Mouse (Mus musculus): ENCODE data around the gene Prdm4.

Prdm4 gene

DNA sequence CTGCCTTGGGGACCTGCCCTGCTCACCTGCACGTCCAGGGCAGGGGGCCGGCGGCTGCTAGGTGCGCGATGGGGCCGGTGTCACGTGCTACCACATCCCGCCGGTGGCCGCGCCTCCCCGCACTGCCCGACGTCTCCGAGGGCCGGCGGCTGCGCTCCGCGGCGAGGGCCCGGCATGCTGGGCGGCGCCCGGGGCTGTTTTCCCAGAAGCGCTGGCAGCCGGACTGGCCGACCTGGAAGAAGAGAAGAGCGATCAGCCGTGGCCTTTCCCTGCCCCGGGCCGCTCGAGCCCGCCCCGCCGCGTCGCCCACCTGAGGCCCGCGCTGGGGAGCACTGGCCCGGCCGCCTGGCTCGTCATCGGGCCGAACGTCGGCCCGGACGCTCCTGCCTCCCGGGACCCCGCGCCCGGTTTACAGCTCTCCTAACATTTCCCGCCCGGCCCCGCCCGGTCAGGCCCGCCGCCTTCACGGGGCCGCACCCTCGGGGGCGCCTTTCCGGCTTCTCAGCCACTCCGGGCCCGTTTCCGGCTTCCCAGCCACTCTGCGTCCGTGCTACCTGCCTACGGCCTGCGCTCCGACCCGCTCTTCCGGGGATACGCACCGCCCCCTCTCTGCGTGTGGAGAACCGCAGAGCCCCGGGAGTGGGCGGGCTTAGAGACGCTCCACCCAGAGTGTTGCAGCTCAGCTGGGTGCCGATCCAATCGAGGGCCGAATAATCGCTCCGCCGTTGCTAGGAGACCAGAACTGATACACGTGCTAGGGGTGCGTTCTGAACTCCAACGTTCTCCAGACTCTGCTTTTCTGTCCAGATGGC, at the start of gene Prdm4:
Gene Prdm4 (minus strand): TSS at position 645 of the 812 bp plus-strand sequence.
- peak; percentile 99 for DNase-seq (ENCODE audit: low spot score)

DNA sequence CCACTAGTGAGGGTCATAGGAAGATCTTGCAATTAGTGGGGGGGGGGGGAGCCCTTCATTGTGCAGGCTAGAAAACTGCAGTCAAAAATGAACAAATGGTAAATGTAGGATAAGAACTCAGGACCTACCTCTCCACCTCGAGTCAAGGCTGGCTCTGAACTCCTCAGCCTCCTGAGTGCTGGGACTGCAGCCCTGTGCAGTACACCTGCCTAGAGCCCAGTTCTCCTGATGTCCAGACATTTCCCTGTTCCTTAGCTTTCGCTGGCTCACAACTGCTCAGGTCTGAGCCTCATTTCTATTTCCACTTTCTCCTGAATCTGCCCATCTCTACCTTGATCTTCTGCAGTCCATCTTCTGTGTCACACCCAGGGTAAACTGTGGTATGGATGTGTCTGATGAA, 49.5 kb upstream of the Prdm4 start:
- DNase-seq (ENCODE audit: low spot score): no peak

DNA sequence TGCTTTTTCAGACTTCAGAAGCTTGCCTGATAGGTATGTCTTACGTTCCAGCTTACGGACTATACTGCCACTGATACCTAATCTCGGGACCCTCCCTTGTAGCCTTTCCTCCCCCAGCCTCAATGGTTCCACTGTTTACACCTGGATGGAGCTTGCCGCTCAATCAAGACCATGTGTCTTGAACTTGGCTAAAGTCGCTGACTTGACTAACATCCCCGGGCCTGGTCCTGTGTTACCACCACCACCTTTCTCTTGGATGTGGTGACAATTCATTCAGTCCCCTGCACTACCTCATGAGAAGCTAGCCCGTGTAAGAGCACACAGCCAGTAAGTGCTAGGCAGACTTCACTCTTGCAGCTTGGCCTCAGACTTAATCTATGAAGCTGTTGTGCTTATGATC, 47.4 kb upstream of the Prdm4 start:
- no peak for DNase-seq (ENCODE audit: low spot score)

DNA sequence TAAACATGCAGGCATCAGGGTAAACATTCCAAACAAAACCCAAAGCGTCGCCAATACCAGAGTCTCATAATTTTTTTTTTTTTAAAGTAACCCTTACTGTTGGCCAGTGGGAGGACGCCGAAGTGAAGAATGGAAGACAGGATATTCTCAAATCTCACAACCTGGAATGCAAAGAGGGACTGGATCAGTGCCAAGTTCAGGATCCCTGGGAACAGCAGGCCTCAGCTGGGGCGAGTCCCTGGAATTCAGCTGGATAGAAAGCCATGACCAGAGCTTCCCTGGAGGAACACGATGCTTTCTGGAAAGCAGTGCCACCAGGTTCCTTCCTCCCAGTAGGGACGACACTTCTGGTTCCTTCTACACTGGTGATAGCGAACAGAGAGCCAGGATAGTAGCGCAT, 46.0 kb upstream of the Prdm4 start:
- no peak for DNase-seq (ENCODE audit: low spot score)

DNA sequence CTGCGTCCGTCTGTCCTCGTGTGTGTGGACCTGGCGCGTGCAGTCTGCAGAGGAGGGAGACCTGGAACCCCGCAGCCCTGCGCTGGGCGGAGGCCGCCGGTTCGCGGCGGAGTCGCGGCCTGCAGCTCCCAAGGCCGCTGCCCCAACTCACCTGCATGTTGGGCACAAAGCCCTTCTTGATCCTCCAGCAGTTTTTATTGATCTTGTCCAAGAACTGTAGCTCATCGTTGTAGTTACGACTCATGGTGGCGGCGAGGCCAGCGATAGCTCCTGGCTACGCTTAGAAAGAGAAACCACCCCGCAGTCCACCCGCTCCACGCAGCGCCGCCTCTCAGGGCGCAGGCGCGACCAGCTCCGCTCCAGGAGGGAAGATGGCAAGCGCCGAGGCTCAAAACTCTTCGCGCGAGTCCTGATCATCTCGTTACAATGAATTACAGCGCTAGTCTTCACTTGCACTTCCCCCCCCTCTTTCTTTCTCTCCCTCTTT, 40.6 kb upstream of the Prdm4 start, which contains the start of gene Rtcb:
Gene Rtcb (minus strand): TSS at position 360 of the 487 bp plus-strand sequence.
- DNase-seq (ENCODE audit: low spot score): peak; percentile 93

DNA sequence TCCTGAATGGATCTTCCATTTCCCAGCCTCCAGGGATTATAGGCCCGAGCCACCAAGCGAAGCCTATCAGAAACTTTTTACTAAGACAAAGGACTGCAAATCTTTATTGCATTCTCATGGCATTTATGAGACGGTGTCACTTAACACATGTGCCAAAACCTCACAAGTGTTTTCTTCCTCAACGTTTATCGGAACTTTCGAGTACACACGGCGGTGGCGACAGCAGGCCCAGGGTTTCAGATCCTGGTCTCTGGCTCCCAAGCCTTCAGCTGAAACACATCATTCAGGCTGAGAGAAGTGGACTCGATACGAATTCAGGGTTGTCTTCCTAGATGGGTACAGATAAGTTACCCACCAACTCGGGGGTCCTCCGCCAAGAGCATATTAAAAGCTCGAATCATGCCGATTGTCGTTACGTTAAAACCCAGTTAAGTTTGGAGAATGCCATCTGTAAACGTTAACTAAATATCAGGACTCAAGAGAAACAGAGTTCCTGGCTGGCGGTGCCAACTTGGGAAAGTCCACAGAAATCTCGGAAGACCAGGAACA, 40.0 kb upstream of the Prdm4 start:
- peak; percentile 9 for DNase-seq (ENCODE audit: low spot score)

DNA sequence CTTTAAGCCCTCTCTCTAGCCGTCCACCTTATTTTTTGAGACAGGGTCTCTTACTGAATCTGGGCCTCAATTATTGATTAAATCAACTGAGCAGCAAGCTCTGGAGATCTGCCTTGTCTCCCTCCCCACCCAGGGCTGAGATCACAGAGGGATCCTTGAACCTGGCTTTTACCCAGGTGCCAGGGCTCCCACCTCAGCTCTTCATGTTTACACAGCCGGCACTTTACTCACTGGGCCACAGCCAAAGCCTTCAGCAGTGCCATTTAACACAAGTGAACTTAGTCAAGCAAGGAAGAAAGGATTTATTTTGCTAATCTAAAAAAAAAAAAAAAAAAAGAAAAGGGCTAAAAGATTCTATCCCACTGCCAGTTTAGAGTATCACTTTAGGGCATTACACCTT, 37.5 kb upstream of the Prdm4 start:
- no peak for DNase-seq (ENCODE audit: low spot score)

DNA sequence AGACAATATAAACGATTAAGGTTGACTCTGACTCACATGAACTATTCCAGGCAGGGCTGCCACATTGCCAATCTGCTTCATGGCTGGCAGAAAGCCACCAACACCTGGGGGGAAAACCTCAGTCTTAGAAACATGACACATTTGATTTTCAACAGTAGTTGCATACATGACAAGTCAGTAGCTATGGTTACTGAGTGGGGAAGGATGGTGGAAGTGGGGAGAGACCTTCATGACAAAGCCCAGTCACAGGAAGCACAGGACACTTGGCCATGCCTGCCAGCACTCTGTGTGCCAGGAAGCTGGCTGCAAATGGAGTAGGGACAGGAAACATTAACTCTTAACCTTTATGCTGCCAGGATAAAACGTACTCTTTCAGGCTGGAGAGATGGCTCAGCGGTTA, 36.5 kb upstream of the Prdm4 start:
- DNase-seq (ENCODE audit: low spot score): no peak

DNA sequence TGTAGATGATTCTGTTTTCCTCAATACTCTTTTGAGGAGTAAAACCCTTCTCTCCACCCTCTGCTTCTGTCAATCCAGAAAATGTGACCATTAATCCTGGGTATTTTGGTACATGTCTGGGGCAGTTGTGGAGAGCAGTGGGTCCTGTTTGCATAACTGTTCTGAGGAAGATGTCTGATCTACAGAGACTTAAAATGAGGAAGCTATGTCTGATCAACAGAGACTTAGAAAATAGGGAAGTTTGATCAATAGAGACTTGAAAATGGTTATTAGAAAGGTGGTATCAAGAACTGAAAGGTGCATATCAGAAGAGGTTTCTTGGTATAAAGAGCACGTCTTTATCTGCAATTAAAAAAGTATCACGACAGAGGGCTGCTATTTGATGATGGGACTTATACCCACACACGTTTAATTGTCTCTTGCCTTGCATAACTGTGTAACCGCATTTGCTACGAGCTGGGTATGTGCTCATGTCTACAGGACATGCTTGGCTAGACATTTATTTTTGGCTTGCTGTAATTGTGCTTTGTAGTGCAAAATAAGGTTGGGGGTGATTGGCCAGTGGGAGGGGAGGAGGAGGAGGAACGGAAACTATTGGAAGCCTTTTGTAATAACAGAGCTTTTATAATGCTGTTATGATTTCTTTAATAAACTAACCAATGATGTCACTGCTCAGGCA, 35.0 kb upstream of the Prdm4 start:
- no peak for DNase-seq (ENCODE audit: low spot score)

DNA sequence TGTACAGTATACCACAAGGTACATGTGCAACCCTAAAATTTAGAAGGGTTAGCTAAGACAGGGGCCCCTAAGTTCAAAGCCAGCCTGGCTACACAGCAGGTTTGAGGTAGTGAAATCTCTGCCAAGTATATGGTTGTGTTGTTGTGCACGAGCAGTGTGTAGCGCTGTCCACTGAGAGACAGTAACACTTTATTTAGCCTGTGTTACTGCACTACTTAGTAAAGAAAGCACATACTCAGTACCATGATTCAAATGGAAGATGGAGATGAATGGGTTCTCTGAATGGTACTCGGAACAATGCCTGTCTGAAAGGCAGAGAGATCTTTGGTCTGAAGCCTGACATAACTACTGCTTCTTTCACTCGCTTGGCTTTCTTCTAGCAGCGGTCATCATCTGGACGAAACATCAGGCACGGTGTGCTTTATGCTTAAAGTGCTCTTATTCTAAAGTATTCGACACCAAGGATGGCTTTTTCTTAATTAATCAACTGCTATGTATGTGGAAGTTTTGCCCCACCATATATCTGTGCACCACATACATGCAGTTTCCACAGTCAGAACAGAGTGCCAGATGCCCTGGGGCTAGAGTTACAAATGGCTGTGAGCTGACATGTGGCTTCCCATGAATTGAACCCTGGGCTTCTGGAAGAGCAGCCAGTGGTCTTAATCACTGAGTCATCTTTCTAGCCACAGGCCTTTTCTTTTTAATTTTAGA, 31.7 kb upstream of the Prdm4 start:
- DNase-seq (ENCODE audit: low spot score): no peak

DNA sequence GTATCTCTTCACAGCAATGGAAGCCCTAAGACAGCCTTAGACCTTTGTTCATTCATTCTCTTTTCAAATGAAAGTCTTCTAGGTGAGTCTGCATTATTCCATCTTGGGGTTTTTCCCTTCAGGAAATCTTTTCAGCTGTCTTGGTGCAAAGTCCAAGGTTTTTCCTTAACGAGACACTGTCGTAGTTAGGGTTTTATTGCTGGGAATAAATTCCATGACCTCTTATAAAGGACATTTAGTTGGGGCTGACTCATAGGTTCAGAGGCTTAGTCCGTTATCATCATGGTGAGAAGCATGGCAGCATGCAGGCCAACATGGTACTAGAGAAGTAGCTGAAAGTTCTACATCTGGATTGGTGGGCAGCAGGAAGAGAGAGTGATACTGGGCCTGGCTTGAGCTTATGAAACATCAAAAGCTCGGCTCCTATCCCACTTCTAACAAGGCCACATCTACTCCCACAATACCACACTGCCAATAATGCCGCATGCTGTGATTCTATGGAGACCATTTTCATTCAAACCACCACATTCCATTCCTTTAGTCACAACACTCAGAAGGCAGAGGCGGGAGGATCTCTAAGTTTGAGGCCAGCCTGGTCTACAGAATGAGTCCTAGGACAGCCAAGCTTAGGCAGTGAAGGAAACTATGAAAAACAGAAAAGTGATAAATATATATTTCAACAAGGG, 19.5 kb upstream of the Prdm4 start:
- DNase-seq (ENCODE audit: low spot score): no peak

DNA sequence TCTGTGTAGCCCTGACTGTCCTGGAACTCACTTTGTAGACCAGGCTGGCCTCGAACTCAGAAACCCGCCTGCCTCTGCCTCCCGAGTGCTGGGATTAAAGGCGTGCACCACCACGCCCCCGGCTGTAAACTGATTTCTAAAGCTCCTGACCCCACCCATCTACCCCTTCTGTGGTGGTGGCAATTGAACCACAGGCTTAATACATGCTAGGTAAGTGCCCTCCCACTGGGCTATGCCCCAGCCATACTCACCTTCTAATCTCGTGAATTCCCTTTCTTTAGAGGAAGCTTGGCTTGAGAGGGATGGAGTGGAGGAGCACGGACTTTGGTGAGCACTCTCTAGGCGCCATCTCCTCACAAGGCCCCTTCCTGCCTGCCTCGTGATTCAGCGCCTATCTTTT, 13.0 kb upstream of the Prdm4 start:
- no peak for DNase-seq (ENCODE audit: low spot score)

DNA sequence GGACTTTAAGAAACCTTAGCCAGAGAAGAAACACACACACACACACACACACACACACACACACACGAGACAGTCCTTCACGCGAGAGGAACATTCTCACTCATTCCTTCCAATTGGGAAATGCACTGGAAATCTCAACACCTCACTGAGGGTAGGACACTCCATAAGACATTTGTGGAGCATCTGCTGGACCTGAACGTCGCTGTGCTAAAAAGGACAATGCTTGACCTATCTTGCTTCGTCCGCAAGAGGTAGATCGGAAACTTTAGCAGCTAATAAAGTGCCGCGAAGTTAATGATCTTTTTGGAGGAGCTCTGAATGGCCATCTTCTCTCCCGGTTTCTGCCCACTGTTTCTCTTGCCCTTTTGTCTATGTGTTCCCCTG, 12.3 kb upstream of the Prdm4 start:
- DNase-seq (ENCODE audit: low spot score): no peak

DNA sequence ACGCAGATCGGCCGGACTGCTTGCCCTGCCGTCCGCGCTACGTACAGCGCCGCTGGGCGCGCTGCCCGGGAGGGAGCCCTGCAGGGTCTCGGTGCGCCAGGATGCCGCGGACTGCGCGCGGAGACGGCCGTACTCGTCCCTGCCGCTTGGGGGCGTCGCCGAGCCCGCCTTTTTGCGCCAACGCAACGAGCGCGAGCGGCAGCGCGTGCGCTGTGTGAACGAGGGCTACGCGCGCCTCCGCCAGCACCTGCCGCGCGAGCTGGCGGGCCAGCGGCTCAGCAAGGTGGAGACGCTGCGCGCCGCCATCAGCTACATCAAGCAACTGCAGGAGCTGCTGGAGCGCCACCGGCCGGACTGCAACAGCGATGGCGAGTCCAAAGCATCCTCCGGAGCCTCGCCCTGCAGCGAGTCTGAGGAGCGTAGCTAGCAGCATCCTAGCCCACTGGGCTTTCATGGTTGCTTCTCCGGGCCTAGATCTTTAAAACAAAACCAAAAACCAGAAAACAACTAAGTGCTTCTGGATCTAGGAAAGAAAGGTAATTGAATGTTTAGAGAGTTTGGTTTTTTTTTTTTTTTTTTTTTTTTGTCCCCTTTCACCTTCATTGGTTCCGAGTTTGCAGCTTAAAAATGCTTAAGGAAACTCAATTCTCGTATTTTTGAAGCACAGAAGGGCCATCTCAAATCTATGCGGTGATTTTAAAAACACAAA, 11.7 kb upstream of the Prdm4 start:
- DNase-seq (ENCODE audit: low spot score): peak; percentile 87

DNA sequence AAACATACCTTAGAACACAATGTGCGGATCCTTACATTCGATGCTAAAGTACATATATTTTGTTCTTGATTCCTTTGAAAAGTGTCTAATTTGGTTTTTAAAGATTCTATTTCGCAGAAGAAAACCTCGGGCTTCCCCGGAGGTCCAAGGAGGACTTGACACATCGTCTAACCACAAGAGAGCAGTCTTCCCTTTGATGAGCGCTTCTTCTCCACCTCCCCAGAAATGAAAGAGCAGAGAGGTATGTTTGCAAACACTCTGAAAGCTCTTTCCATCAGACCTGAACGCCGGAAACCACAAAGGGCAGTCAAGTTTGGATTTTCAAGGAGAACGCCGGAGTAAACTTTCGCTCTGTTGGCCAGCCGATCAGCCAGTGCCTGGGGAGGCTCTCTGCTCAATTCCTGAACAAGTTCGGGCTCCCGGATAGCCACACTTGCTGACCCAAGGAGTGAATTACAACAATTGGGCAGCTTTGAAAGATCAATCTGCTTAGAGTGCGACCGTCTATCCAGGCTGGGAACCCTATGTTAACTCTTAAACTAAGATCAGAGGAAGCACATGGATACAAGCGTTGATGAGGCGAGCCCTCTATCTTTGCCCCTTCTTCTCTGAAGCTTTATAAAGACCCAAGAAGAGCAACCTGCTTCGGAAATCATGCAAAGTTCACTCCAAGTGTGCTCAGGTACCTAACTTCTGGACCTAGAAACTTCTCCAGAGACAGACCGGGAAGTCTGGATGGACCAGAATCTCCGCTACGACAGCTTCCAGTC, 10.9 kb upstream of the Prdm4 start, which contains the start of gene Ascl4:
Gene Ascl4 (plus strand): TSS at position 6 of the 770 bp plus-strand sequence.
- peak; percentile 27 for DNase-seq (ENCODE audit: low spot score)

DNA sequence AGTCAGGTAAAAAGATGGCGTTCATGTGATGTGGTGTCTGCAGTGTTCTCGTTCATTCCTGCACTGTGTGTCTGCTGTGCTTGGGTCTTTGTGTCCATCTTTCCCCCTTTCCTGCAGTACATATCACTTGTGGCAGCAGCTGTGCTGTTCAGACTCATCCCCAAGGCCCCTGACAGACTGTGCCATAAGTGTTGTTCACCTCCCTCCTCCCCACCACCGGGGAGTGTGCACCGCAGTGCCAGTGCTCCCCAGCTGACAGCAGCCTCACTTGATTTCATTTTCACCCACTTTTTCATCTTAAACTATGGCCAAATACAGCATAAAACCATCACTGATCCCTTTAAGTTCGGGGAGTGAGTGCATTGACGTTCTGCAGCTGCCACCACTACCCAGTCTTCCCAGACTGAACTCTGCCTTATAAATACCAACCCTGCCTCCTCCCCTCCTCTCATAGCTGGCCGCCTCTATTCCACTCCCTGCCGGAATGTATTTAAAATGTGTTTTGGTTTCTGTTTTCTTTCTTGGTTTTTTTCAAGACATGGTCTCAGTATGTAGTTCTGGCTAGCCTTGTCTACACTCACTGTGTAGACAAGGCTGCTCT, 37.0 kb downstream of the Prdm4 start:
- no peak for DNase-seq (ENCODE audit: low spot score)

DNA sequence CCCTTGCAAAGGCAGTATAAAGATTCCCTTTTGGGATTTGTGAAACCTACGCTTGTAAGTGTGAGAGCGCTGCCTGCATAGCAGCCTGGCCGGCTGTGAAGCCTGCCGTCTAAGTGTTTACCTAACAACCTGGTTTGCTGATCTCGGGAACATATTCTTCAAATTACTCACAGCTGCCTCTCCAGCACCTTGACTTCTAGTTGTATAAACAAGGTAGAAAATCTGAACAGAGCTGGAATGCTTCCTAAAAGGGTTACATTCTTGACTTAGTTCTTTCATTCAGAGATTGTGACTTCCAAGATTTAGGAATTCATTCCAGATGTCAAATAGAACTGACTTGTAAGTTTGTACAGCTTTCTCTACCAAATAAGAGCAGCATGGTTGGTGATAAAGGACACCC, 41.1 kb downstream of the Prdm4 start:
- DNase-seq (ENCODE audit: low spot score): no peak

DNA sequence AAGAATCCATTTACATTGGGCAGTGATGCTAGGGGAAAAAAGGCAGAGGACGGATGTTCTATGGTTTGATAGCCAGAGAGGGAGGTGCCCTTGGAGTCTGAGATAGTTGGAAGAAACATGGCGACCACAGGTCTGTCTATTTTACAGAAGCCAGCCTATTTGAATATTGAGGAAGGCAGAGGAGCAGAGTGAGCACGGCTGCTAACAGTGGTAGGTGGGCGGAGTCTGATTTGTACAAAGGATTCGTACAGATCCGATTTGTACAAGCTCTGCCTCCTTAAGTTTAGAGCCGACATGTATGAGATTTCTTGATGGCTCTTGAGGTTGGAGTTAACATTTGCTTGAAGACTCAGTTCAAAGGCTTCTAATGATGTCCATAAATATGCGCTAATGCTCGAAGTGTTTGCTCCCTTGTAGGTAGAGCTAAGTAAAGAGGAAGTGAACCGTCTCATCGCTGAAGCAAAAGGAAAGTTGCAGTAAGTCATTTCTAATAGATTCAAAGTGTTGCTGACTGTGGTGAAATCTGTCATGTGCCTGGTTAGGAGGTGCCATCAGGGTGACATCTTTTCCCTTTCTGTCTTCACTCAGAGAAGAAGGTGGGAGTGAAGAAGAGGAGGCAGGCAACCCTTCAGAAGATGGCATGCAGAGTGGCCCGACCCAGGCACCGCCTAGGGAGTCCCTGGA, 42.9 kb downstream of the Prdm4 start:
- DNase-seq (ENCODE audit: low spot score): no peak

DNA sequence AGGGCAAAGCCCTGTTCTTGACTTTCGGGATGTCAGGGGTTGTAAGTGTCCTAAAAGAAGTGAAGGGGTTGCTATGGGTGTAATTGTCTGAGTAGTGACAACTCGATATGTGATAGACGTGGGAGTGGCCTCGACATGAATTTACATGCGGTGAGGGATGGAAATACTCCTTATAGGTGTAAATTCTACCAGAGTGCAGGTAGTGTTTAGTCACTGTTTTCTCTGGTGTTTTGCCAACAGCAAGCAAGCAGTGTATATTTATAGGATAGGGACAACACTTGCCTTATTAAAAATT, 44.5 kb downstream of the Prdm4 start:
- DNase-seq (ENCODE audit: low spot score): no peak

Data from embryo, embryonic 10 days (tissue).